Mouse (Mus musculus) hindbrain, embryonic 15.5 days (tissue): ENCODE results near the gene Cnksr2. TPM values are rescaled to one million over a fixed set of nuclear protein-coding genes. Genes with fewer than 3 reads are reported as not detected.
A peak's percentile ranks its signal among the peaks of the same experiment; 100 is the strongest.

Experiments used
- ATAC-seq: fragments of 200-750 bp; cut with Nextera tagmentation; 2 replicates; pipeline ENCODE4 v1.8.0; 2017; ENCODE audit warnings: low read depth, moderate number of reproducible peaks, moderate TSS enrichment; ENCODE audit not compliant: low FRiP score
- H3K27ac ChIP-seq: fragments of 300-500 bp; sonication (generic); replicated peaks from 2 replicates; pipeline ENCODE4 v1.5.1; 2015; ENCODE audit warnings: mild to moderate bottlenecking, inconsistent platforms
- H3K27me3 ChIP-seq: fragments of 300-500 bp; sonication (generic); 2 replicates; pipeline ENCODE4 v1.6.1; 2015; ENCODE audit warnings: control low read depth, inconsistent platforms
- H3K36me3 ChIP-seq: fragments of 300-500 bp; sonication (generic); 2 replicates; pipeline ENCODE4 v1.6.1; 2015; ENCODE audit warnings: control low read depth, inconsistent platforms
- H3K4me1 ChIP-seq: fragments of 300-500 bp; sonication (generic); replicated peaks from 2 replicates; pipeline ENCODE4 v1.6.1; 2015; ENCODE audit warnings: control low read depth, inconsistent platforms
- H3K4me2 ChIP-seq: fragments of 300-500 bp; sonication (generic); 2 replicates; pipeline ENCODE4 v1.6.1; 2015; ENCODE audit warnings: moderate library complexity, mild to moderate bottlenecking, inconsistent platforms
- H3K4me3 ChIP-seq: fragments of 300-500 bp; sonication (generic); 2 replicates; pipeline ENCODE4 v1.5.1; 2015; ENCODE audit warnings: mild to moderate bottlenecking, inconsistent platforms
- H3K9ac ChIP-seq: fragments of 300-500 bp; sonication (generic); 2 replicates; pipeline ENCODE4 v1.6.1; 2015; ENCODE audit warnings: inconsistent platforms
- H3K9me3 ChIP-seq: fragments of 300-500 bp; sonication (generic); 2 replicates; pipeline ENCODE4 v1.6.1; 2016; ENCODE audit warnings: control low read depth, inconsistent platforms
- WGBS: fragments of 180-500 bp; shearing (Covaris S2); methylation state at CpG from one replicate; pipeline ENCODE4 v1.1.7; 2015; 5-methylcytosine and 5-hydroxymethylcytosine counted together
- polyA plus RNA-seq: library from polyadenylated mRNA; unstranded; fragments of >200 nt; fragmentation: Nextera tagmentation; extraction: Ambion mirVana; gene quantifications from 2 replicates; pipeline ENCODE4 v1.2.1, GENCODE M21; 2015

Cnksr2 gene
- polyA plus RNA-seq, 1 experiment from 2014 or later, result 8.9 TPM

DNA sequence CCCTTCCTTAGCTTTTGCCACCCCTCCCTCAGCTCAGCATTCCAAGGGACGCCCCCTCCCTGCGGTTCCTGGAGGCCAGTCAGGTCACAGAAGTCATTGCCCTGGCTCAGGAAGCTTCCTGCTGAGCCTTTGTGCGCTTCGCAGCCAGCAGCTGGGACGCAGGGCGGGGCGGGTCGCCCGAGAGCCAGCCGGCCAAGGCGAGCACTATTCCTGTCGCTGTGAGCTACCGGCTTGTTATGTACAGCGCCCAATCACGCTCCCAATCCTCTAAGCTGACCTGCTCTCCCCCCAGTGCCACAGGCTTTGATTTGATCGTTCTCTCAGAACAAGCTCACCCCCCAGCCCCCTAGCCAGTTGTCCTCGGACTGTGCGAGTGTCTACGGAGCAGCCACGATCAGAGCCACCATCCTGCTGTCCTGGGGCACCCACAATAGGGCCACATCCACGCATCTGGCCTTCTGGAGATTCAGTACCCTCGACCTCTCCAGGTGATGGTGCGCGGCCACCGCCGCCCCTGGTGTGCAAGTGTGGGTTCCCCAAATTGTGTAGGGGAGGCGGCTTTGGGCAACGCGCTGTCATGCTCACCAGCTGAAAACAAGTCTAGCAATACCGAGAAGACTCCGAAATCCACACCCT, 225.4 kb downstream of the Cnksr2 start:
- 0 out of 2 replicates have a peak overlapping the region, but pooled peaks have one; percentile 10 for H3K9ac ChIP-seq
- no peaks in the 10 kb centered on the region for H3K9me3 ChIP-seq
- peak overlapping the region; percentile 25 for H3K4me3 ChIP-seq
- peaks cover 5% of the 10 kb centered on the region; the same call in 1 of the 2 replicates for H3K4me1 ChIP-seq
- peak overlapping the region; percentile 56 for H3K4me2 ChIP-seq
- no peak overlapping the region for H3K27ac ChIP-seq
- ATAC-seq, result peak; percentile 68
- H3K27me3 ChIP-seq, result no peaks in the 10 kb centered on the region
- no peaks in the 10 kb centered on the region for H3K36me3 ChIP-seq
- 19% methylated on average over 31 of the region's 31 CpGs for WGBS

DNA sequence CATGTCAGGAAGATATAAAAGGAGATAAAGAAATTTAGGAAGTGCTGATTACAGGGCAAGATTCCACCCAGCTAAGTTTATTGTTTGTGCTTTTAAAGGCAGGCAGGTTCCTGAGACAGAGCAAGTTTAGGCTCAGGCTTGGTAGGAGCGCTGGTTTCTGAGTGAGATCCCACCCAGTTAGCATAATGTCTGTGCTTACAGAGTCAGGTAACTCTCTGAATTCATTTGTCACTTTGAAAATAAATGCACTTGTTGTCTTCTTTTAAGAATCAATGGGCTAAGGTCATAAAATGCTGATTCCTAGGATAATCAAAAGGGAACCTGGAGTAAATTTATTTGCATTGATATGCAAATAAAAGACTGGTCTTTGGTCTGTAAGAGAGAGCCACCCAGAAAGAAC, 233.4 kb downstream of the Cnksr2 start:
- no peak overlapping the region for H3K4me2 ChIP-seq
- WGBS, result 72% methylated on average over 1 of the region's 1 CpGs
- H3K27ac ChIP-seq, result no peak overlapping the region
- H3K9ac ChIP-seq, result no peak overlapping the region
- no peaks in the 10 kb centered on the region for H3K36me3 ChIP-seq
- H3K27me3 ChIP-seq, result no peaks in the 10 kb centered on the region
- ATAC-seq, result no peak
- no peaks in the 10 kb centered on the region for H3K9me3 ChIP-seq
- H3K4me1 ChIP-seq, result no peaks in the 10 kb centered on the region
- no peak overlapping the region for H3K4me3 ChIP-seq

DNA sequence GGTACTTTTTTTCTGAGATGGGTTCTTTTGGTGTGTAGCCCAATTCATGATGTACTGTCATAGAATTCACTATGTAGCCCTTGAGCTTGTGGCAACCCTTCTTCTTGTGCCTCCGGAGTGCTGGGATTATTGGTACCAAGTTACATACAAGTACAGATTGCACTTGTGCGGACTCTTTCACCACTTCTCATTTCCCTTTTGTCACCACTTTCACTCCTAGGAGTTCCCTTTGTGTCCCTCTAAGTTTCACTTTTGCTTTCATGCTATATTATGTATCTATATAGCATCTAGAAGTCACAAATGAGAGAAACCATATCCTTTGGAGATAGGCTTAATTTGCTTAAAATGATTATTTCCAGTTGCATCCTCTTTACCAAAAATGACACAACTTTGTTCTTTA, 241.4 kb downstream of the Cnksr2 start:
- WGBS, result 87% methylated on average over 2 of the region's 2 CpGs
- H3K4me1 ChIP-seq, result no peaks in the 10 kb centered on the region

More for the DNA sequence above, 241.4 kb downstream of the Cnksr2 start:
- H3K4me3 ChIP-seq, result no peak overlapping the region
- no peak overlapping the region for H3K4me2 ChIP-seq
- no peaks in the 10 kb centered on the region for H3K9me3 ChIP-seq
- H3K9ac ChIP-seq, result no peak overlapping the region
- no peaks in the 10 kb centered on the region for H3K36me3 ChIP-seq
- H3K27me3 ChIP-seq, result no peaks in the 10 kb centered on the region
- no peak overlapping the region for H3K27ac ChIP-seq
- ATAC-seq, result no peak

Other genes with a start within 250 kb of the Cnksr2 start
- gene Klhl34, start 224.9 kb downstream of the Cnksr2 start, polyA plus RNA-seq, result 2.1 and 2.4 TPM in 2 replicates